In genomic region chr7:126218311-126218710, GRCm38 (mm10) we compare ENCODE assay signal across 26 mouse cellular contexts.
"Had no signal": no experiment of that assay in that cellular context is flagged by ENCODE, and none has a peak within 500 bp of the region (broad histone marks: within the 10 kb centered on the region; RNA-seq: fewer than 3 reads in every experiment).

No protein-coding gene starts in this region.

- H3K9ac ChIP-seq: embryonic facial prominence, embryonic 12.5 days; embryonic facial prominence, embryonic 13.5 days; embryonic facial prominence, embryonic 15.5 days; forebrain, embryonic 12.5 days; forebrain, embryonic 13.5 days; forebrain, embryonic 15.5 days had no signal

- H3K4me1 ChIP-seq: embryonic facial prominence, embryonic 10.5 days; embryonic facial prominence, embryonic 12.5 days; embryonic facial prominence, embryonic 13.5 days; embryonic facial prominence, embryonic 15.5 days; forebrain, embryonic 10.5 days; forebrain, embryonic 12.5 days; forebrain, embryonic 13.5 days; forebrain, embryonic 15.5 days had no signal

- H3K36me3 ChIP-seq: embryonic facial prominence, embryonic 10.5 days; embryonic facial prominence, embryonic 12.5 days; embryonic facial prominence, embryonic 13.5 days; embryonic facial prominence, embryonic 15.5 days; forebrain, embryonic 10.5 days; forebrain, embryonic 12.5 days; forebrain, embryonic 15.5 days; heart, embryonic 10.5 days had no signal

- H3K27ac ChIP-seq: embryonic facial prominence, embryonic 10.5 days; embryonic facial prominence, embryonic 12.5 days; embryonic facial prominence, embryonic 13.5 days; embryonic facial prominence, embryonic 15.5 days; forebrain, embryonic 10.5 days; forebrain, embryonic 12.5 days; forebrain, embryonic 13.5 days; forebrain, embryonic 15.5 days; gastrocnemius, adult 2 months; heart, embryonic 10.5 days had no signal

- DNase-seq: cerebellum, postnatal 10 days; cerebellum, postnatal 14 days; cerebellum, postnatal 25 days; cerebellum, postnatal 36 days; embryo, embryonic 11 days; gastrocnemius, adult 2 months; gastrocnemius, postnatal 10 days; gastrocnemius, postnatal 14 days; gastrocnemius, postnatal 25 days; gastrocnemius, postnatal 36 days; heart, adult 11 months; heart, adult 18-20 months; heart, adult 2 months had no signal

- H3K27me3 ChIP-seq: embryonic facial prominence, embryonic 12.5 days; embryonic facial prominence, embryonic 13.5 days; embryonic facial prominence, embryonic 15.5 days; forebrain, embryonic 12.5 days; forebrain, embryonic 13.5 days; forebrain, embryonic 15.5 days had no signal

- H3K9me3 ChIP-seq: embryonic facial prominence, embryonic 10.5 days; embryonic facial prominence, embryonic 12.5 days; embryonic facial prominence, embryonic 13.5 days; embryonic facial prominence, embryonic 15.5 days; forebrain, embryonic 10.5 days; forebrain, embryonic 12.5 days; forebrain, embryonic 13.5 days; forebrain, embryonic 15.5 days; heart, embryonic 10.5 days had no signal

- H3K4me2 ChIP-seq: embryonic facial prominence, embryonic 12.5 days; embryonic facial prominence, embryonic 13.5 days; embryonic facial prominence, embryonic 15.5 days; forebrain, embryonic 12.5 days; forebrain, embryonic 13.5 days; forebrain, embryonic 15.5 days; heart, embryonic 11.5 days had no signal

- H3K4me3 ChIP-seq: embryonic facial prominence, embryonic 10.5 days; embryonic facial prominence, embryonic 12.5 days; embryonic facial prominence, embryonic 13.5 days; embryonic facial prominence, embryonic 15.5 days; erythroblast, embryonic 14.5 days; forebrain, embryonic 10.5 days; forebrain, embryonic 12.5 days; forebrain, embryonic 13.5 days; forebrain, embryonic 15.5 days; gastrocnemius, adult 2 months; heart, adult 2 months; heart, embryonic 10.5 days had no signal

- ATAC-seq: forebrain, embryonic 13.5 days; forebrain, embryonic 14.5 days; forebrain, embryonic 15.5 days; forebrain, embryonic 16.5 days had no signal
